In genomic region chr11:35589892-35590291, GRCm38 (mm10) we compare ENCODE assay signal across 23 mouse cellular contexts.
DNase-seq lines count a peak whose midpoint lies in the region; ATAC-seq and TF ChIP-seq lines count a peak whose summit lies in the region.
"Had no signal": no experiment of that assay in that cellular context is flagged by ENCODE, and none has a peak within 500 bp of the region (broad histone marks: within the 10 kb centered on the region; RNA-seq: fewer than 3 reads in every experiment).

No protein-coding gene starts in this region.

- TF ChIP-seq CTCF in CH12.LX (conservative IDR thresholded peaks at IDR 0.05 in 1 of 2, IDR thresholded peaks at IDR 0.05 in 1 of 2; ENCODE audit: low read depth in 2 of 2, low read length in 2 of 2) (no peak), Patski (IDR thresholded peaks at IDR 0.05) (no peak)

- CTCF ChIA-PET in Patski (lab: Charles Lee), result interaction anchor here (1.1 to 1.2 kb wide), 2 partner anchors 10 to 18 kb away, joined by 3 to 4 read pairs; no protein-coding TSS in a partner anchor

- no peaks in the 10 kb centered on the region for H3K79me2 ChIP-seq in CH12.LX (replicated peaks; ENCODE audit: control insufficient read depth, extremely low read depth, insufficient read depth, poor library complexity, severe bottlenecking)

- in situ Hi-C loops in CH12.LX (cut with MboI; ENCODE audit: low pct_ligation_motif_present, low pct_unique_long_range_greater_than_20kb, low sequenced_read_pairs) (no loop called here), Patski (cut with MboI; ENCODE audit: low pct_unique_long_range_greater_than_20kb) (no loop called here)

- WGBS in forebrain, embryonic 14.5 days, result 84% methylated on average over 7 of the region's 7 CpGs

- dilution Hi-C loops in CH12.LX (cut with MboI; ENCODE audit: extremely low pct_ligation_motif_present, extremely low pct_unique_long_range_greater_than_20kb, low sequenced_read_pairs), result no loop called here

- H3K4me3 ChIP-seq in CH12.LX (replicated peaks in 1 of 3; ENCODE audit: low read depth in 2 of 3, low read length in 2 of 3, poor library complexity in 1 of 3), result no peak overlapping the region
- H3K4me3 ChIP-seq in forebrain, embryonic 14.5 days (ENCODE audit: low read depth, low read length), result no peak overlapping the region
- H3K4me3 ChIP-seq: embryonic facial prominence, embryonic 13.5 days; forebrain, embryonic 10.5 days; forebrain, embryonic 15.5 days; heart, embryonic 15.5 days; hindbrain, embryonic 13.5 days; intestine, embryonic 15.5 days had no signal

- DNase-seq in 3T3-L1 (ENCODE audit: low read depth, low spot score) (peak; percentile 83), CH12.LX (ENCODE audit: extremely low read depth) (no peak), Patski (ENCODE audit: low read depth, low spot score) (peak; percentile 13)
- DNase-seq in forebrain, embryonic 14.5 days (ENCODE audit: low spot score), result no peak
- DNase-seq: adrenal gland, postnatal 25 days; cerebellum, adult 18-20 months; cerebellum, adult 9-11 months; cerebellum, postnatal 36 days; gastrocnemius, postnatal 10 days; heart, adult 18-20 months; heart, postnatal 14 days; kidney, adult 2 months had no signal

- POLR2A ChIA-PET in Patski (lab: Charles Lee), result no interaction called here

- no peak for TF ChIP-seq RAD21 in CH12.LX (IDR thresholded peaks at IDR 0.05; ENCODE audit: low read depth, low read length)

- H3K36me3 ChIP-seq in CH12.LX (replicated peaks in 1 of 2; ENCODE audit: control insufficient read depth in 1 of 2, insufficient read depth in 1 of 2, low read length in 1 of 2), result no peaks in the 10 kb centered on the region
- H3K36me3 ChIP-seq in forebrain, embryonic 14.5 days (ENCODE audit: control insufficient read depth, insufficient read depth, low read length), result no peaks in the 10 kb centered on the region
- H3K36me3 ChIP-seq: forebrain, embryonic 10.5 days; forebrain, embryonic 15.5 days; G1E; heart, embryonic 15.5 days; hindbrain, embryonic 13.5 days; intestine, embryonic 15.5 days had no signal

- no peak overlapping the region for H3K9ac ChIP-seq in CH12.LX (ENCODE audit: insufficient read depth, low read depth)
- no peak overlapping the region for H3K9ac ChIP-seq in forebrain, embryonic 14.5 days (ENCODE audit: low read length)
- H3K9ac ChIP-seq: embryonic facial prominence, embryonic 13.5 days; forebrain, embryonic 15.5 days; heart, embryonic 15.5 days; hindbrain, embryonic 13.5 days; intestine, embryonic 15.5 days had no signal

- H3K9me3 ChIP-seq in CH12.LX (replicated peaks; ENCODE audit: low read length), result no peaks in the 10 kb centered on the region
- H3K9me3 ChIP-seq in forebrain, embryonic 14.5 days (replicated peaks; ENCODE audit: control insufficient read depth, low read length), result no peaks in the 10 kb centered on the region
- H3K9me3 ChIP-seq: embryonic facial prominence, embryonic 13.5 days; forebrain, embryonic 10.5 days; forebrain, embryonic 15.5 days; heart, embryonic 15.5 days; hindbrain, embryonic 13.5 days; intestine, embryonic 15.5 days had no signal

- TF ChIP-seq POLR2A in CH12.LX (IDR thresholded peaks at IDR 0.05; ENCODE audit: low read depth, low read length), result no peak

- H3K4me2 ChIP-seq in CH12.LX (ENCODE audit: insufficient read depth, low read depth, poor library complexity, severe bottlenecking), result no peak overlapping the region
- H3K4me2 ChIP-seq in forebrain, embryonic 14.5 days (ENCODE audit: low read length), result no peak overlapping the region
- H3K4me2 ChIP-seq: embryonic facial prominence, embryonic 13.5 days; forebrain, embryonic 15.5 days; heart, embryonic 11.5 days; heart, embryonic 15.5 days; hindbrain, embryonic 13.5 days; intestine, embryonic 15.5 days had no signal

- peaks cover 0 to 19% of the 10 kb centered on the region in 2 experiments; a peak in 2 of 4 replicates for H3K4me1 ChIP-seq in CH12.LX (ENCODE audit: control insufficient read depth in 1 of 2, insufficient read depth in 2 of 2)
- H3K4me1 ChIP-seq in forebrain, embryonic 14.5 days (ENCODE audit: control insufficient read depth, insufficient read depth, low read length), result 0 out of 2 replicates have a peak, but pooled peaks cover 2% of the 10 kb centered on the region
- H3K4me1 ChIP-seq: embryonic facial prominence, embryonic 13.5 days; intestine, embryonic 15.5 days had no signal

- no peak for TF ChIP-seq EP300 in CH12.LX (IDR thresholded peaks at IDR 0.05; ENCODE audit: low read length)

- H3K27me3 ChIP-seq in CH12.LX (replicated peaks) (no peaks in the 10 kb centered on the region), Patski (no peaks in the 10 kb centered on the region)
- no peaks in the 10 kb centered on the region; the same call in 1 of the 2 replicates for H3K27me3 ChIP-seq in forebrain, embryonic 14.5 days (replicated peaks; ENCODE audit: control insufficient read depth, insufficient read depth, low read length)
- H3K27me3 ChIP-seq: embryonic facial prominence, embryonic 13.5 days; heart, embryonic 15.5 days; hindbrain, embryonic 13.5 days; intestine, embryonic 15.5 days had no signal

- ATAC-seq in Patski, result no peak
- no peak for ATAC-seq in CD4-positive, CD25-positive, alpha-beta regulatory T cell, adult 4 months
- ATAC-seq in inflammation-experienced regulatory T-cells, adult 6 months, result no peak
- no peak for ATAC-seq in forebrain, embryonic 14.5 days
- ATAC-seq: forebrain, embryonic 15.5 days; hindbrain, postnatal 0 days; intestine, embryonic 15.5 days had no signal

- H3K27ac ChIP-seq in CH12.LX (ENCODE audit: insufficient read depth, low read depth), result no peak overlapping the region
- no peak overlapping the region for H3K27ac ChIP-seq in forebrain, embryonic 14.5 days (ENCODE audit: low read depth, low read length)
- H3K27ac ChIP-seq: embryonic facial prominence, embryonic 13.5 days; forebrain, embryonic 10.5 days; forebrain, embryonic 15.5 days; heart, embryonic 15.5 days; hindbrain, embryonic 13.5 days; hindbrain, postnatal 0 days; intestine, embryonic 15.5 days had no signal

TF ChIP-seq in CH12.LX, 34 proteins besides CTCF, POLR2A, EP300 and RAD21:
- TF ChIP-seq SIN3A (IDR thresholded peaks at IDR 0.05; ENCODE audit: low read length) (no peak), IRF4 (IDR thresholded peaks at IDR 0.05; ENCODE audit: low read depth, low read length) (no peak), ETS1 (conservative IDR thresholded peaks at IDR 0.05; ENCODE audit: low read depth, low read length) (no peak), USF2 (conservative IDR thresholded peaks at IDR 0.05; ENCODE audit: low read depth, low read length) (peak; percentile 77), SMC3 (IDR thresholded peaks at IDR 0.05; ENCODE audit: low read depth, low read length) (no peak), MAZ (IDR thresholded peaks at IDR 0.05; ENCODE audit: low read depth, low read length) (no peak), TCF12 (IDR thresholded peaks at IDR 0.05; ENCODE audit: low read depth, low read length) (no peak), TBP (conservative IDR thresholded peaks at IDR 0.05; ENCODE audit: low read depth, low read length) (no peak), PAX5 (IDR thresholded peaks at IDR 0.05; ENCODE audit: low read length) (no peak), RCOR1 (conservative IDR thresholded peaks at IDR 0.05; ENCODE audit: low read depth, low read length) (no peak), MEF2A (IDR thresholded peaks at IDR 0.05; ENCODE audit: borderline replicate concordance, low read depth, low read length) (no peak), NRF1 (IDR thresholded peaks at IDR 0.05; ENCODE audit: low read depth, low read length) (no peak), KAT2A (IDR thresholded peaks at IDR 0.05; ENCODE audit: insufficient replicate concordance, low read length) (no peak), UBTF (IDR thresholded peaks at IDR 0.05; ENCODE audit: low read depth, low read length) (no peak), POLR2AphosphoS2 (IDR thresholded peaks at IDR 0.05; ENCODE audit: low read depth, low read length) (no peak), E2F4 (IDR thresholded peaks at IDR 0.05; ENCODE audit: insufficient replicate concordance, low read depth, low read length) (no peak), MXI1 (IDR thresholded peaks at IDR 0.05; ENCODE audit: low read depth, low read length) (no peak), JUN (IDR thresholded peaks at IDR 0.05; ENCODE audit: insufficient read depth, low read depth, low read length) (no peak), CHD2 (IDR thresholded peaks at IDR 0.05; ENCODE audit: low read length) (no peak), BHLHE40 (IDR thresholded peaks at IDR 0.05; ENCODE audit: low read depth, low read length) (peak; percentile 84), MYC (IDR thresholded peaks at IDR 0.05; ENCODE audit: low read depth, low read length) (no peak), USF1 (IDR thresholded peaks at IDR 0.05; ENCODE audit: low read depth, low read length) (peak; percentile 61)

Comparison
In these comparisons a context has a peak if more than half of its experiments do, and no peak if none do; other contexts are left out.
1. DNase-seq: peak in 3T3-L1 (single experiment) and Patski (single experiment); none in CH12.LX (single experiment) and forebrain, embryonic 14.5 days (single experiment).